Mouse (Mus musculus) heart, postnatal 0 days (tissue): ENCODE results near the gene Hist1h3c. TPM values are rescaled to one million over a fixed set of nuclear protein-coding genes. Genes with fewer than 3 reads are reported as not detected.
A peak's percentile ranks its signal among the peaks of the same experiment; 100 is the strongest.

Experiments used
- ATAC-seq: fragments of 200-750 bp; cut with Nextera tagmentation; 2 replicates; pipeline ENCODE4 v1.8.0; 2017; ENCODE audit warnings: low read depth, moderate number of reproducible peaks, moderate library complexity; ENCODE audit not compliant: insufficient read depth
- DNase-seq: peaks from one replicate; pipeline ENCODE4 v3.0.0-alpha.2; 2016; ENCODE audit warnings: low spot score
- H3K27ac ChIP-seq: fragments of 300-500 bp; sonication (generic); 2 replicates; pipeline ENCODE4 v1.5.1; 2014; ENCODE audit warnings: low read depth, mild to moderate bottlenecking
- H3K27me3 ChIP-seq: fragments of 300-500 bp; sonication (generic); 2 replicates; pipeline ENCODE4 v1.6.1; 2014; ENCODE audit warnings: low read length, mixed read lengths; ENCODE audit not compliant: control insufficient read depth, insufficient read depth
- H3K36me3 ChIP-seq: fragments of 300-500 bp; sonication (generic); replicated peaks from 2 replicates; pipeline ENCODE4 v1.6.1; 2014; ENCODE audit warnings: low read length, mixed read lengths; ENCODE audit not compliant: control insufficient read depth, insufficient read depth
- H3K4me1 ChIP-seq: fragments of 300-500 bp; sonication (generic); 2 replicates; pipeline ENCODE4 v1.6.1; 2014; ENCODE audit warnings: antibody characterized with exemption; ENCODE audit not compliant: control insufficient read depth, insufficient read depth
- H3K4me2 ChIP-seq: fragments of 300-500 bp; sonication (generic); 2 replicates; pipeline ENCODE4 v1.6.1; 2014; ENCODE audit warnings: low read depth, mild to moderate bottlenecking, low read length, moderate library complexity
- H3K4me3 ChIP-seq: fragments of 300-500 bp; sonication (generic); 2 replicates; pipeline ENCODE4 v1.5.1; 2014; ENCODE audit warnings: low read depth, low read length
- H3K9ac ChIP-seq: fragments of 300-500 bp; sonication (generic); replicated peaks from 2 replicates; pipeline ENCODE4 v1.6.1; 2014; ENCODE audit warnings: low read depth, low read length, mixed read lengths
- H3K9me3 ChIP-seq: fragments of 300-500 bp; sonication (generic); replicated peaks from 2 replicates; pipeline ENCODE4 v1.6.1; 2016; ENCODE audit warnings: low read length; ENCODE audit not compliant: control insufficient read depth
- CTCF ChIP-seq: IDR thresholded peaks from 2 replicates; pipeline ENCODE4 v1.5.1; 2016; ENCODE audit warnings: antibody characterized with exemption, control low read depth, low read depth
- EP300 ChIP-seq: IDR thresholded peaks from 2 replicates; pipeline ENCODE4 v1.6.1; 2016; ENCODE audit warnings: antibody characterized with exemption, low read depth
- WGBS: fragments of 180-500 bp; shearing (Covaris S2); extraction: QIAGEN DNeasy Blood & Tissue Kit; methylation state at CpG from one replicate; pipeline ENCODE4 v1.1.7; 2014; 5-methylcytosine and 5-hydroxymethylcytosine counted together
- polyA plus RNA-seq: library from polyadenylated mRNA; unstranded; fragments of >200 nt; fragmentation: Nextera tagmentation; extraction: Ambion mirVana; gene quantifications from 2 replicates; pipeline ENCODE4 v1.2.1, GENCODE M21; 2015
- total RNA-seq: library from RNA; depleted of rRNA; stranded (reverse); fragments of >200 nt; gene quantifications from 2 replicates; pipeline ENCODE4 v1.2.3, GENCODE M21; 2014; ENCODE audit warnings: low replicate concordance

Gene Hist1h3c
- total and polyA plus RNA-seq, 2 experiments from 2014 or later = 1.3 to 1,907 TPM

DNA sequence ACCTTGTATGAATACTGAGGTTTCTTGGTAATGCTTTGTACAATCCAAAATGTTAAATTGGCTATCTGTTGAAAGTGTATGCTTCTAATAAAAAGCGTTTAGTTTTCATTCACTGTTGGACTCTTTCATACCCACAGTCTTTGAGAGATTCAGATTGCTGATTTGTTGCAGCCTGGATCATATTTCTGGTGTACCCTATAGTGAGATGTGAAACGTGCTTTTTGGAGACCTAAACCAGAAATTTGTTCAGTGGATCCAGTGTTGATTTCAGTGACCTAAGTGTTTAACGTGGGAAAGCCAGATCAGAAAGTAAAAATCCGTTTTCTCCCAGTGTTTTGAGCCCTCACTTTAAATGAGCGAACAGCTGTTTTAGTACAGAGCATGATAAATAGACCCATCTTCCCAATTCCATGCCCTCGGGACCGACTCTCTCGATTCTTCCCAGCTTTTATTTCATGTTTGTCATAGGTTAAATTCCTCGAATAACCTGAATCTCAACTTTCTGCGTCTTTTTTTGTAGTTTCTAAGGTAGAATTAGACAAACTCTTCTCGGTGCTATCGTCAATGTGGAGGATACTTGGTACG is 5.1 kb downstream of the Hist1h3c start:
- no peak for TF ChIP-seq EP300
- TF ChIP-seq CTCF = no peak
- DNase-seq (no peak), ATAC-seq (no peak)
- Histone ChIP-seq H3K27me3 (no peaks in the 10 kb centered on the region), H3K36me3 (no peaks in the 10 kb centered on the region), H3K4me1 (peaks cover 8% of the 10 kb centered on the region; the same call in 1 of the 2 replicates), H3K9me3 (no peaks in the 10 kb centered on the region), H3K9ac (peak overlapping the region; percentile 96), H3K4me3 (peak overlapping the region; percentile 72), H3K27ac (peak overlapping the region; percentile 97), H3K4me2 (peak overlapping the region; percentile 97)
- 32% methylated on average over 13 of the region's 13 CpGs for WGBS

DNA sequence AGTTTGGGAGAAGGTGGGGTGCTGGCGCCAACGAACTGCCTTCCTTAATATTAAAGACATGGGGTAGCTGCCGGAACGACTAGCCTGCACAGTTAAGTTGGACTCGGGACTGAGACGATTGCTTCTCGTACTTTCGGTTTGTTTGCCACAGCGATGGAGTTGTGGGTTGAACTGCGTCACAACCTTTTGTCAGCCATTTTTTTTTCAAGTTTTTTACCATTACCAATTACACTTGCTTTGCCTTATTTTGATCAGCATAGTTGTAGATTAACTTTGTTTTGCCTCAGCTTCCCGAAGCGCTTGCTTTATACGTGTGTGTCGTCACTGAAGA is 5.5 kb downstream of the Hist1h3c start:
- peak overlapping the region; percentile 97 for H3K4me2 ChIP-seq
- 0% methylated on average over 14 of the region's 14 CpGs for WGBS
- H3K9ac ChIP-seq = peak overlapping the region; percentile 96
- H3K4me3 ChIP-seq = peak overlapping the region; percentile 72
- ATAC-seq (no peak), DNase-seq (no peak)
- peak overlapping the region; percentile 97 for H3K27ac ChIP-seq
- no peaks in the 10 kb centered on the region for H3K9me3 ChIP-seq
- H3K4me1 ChIP-seq = peaks cover 8% of the 10 kb centered on the region; the same call in 1 of the 2 replicates
- no peaks in the 10 kb centered on the region for H3K27me3 ChIP-seq
- TF ChIP-seq CTCF (no peak), EP300 (no peak; the same call in 1 of the 2 replicates)
- no peaks in the 10 kb centered on the region for H3K36me3 ChIP-seq

GRCm38 (mm10) chr13:23739069-23739921 is 6.1 kb downstream of the Hist1h3c start:
- H3K27me3 ChIP-seq = no peaks in the 10 kb centered on the region
- under 1% methylated on average over 39 of the region's 39 CpGs for WGBS
- DNase-seq = peak; percentile 95
- H3K27ac ChIP-seq = peak overlapping the region; percentile 97
- peak overlapping the region; percentile 96 for H3K9ac ChIP-seq
- no peaks in the 10 kb centered on the region for H3K36me3 ChIP-seq
- H3K4me1 ChIP-seq = peaks cover 8% of the 10 kb centered on the region; the same call in 1 of the 2 replicates
- ATAC-seq = peak; percentile 87
- peak; percentile 83 for TF ChIP-seq EP300
- no peak for TF ChIP-seq CTCF
- no peaks in the 10 kb centered on the region for H3K9me3 ChIP-seq
- peak overlapping the region; percentile 72 for H3K4me3 ChIP-seq
- H3K4me2 ChIP-seq = peak overlapping the region; percentile 97

DNA sequence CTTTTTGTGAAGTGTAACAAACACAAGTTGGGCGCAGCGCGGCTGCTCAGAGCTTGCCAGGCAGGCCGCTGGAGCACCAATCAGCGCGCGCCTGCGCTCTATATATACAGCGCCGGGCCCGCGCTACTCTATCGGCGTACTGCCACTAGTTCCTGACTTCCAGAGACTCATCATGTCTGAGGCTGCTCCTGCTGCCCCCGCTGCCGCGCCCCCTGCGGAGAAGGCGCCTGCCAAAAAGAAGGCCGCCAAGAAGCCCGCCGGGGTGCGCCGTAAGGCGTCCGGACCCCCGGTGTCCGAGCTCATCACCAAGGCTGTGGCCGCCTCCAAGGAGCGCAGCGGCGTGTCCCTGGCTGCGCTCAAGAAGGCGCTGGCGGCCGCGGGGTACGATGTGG is 6.7 kb downstream of the Hist1h3c start, which contains the start of gene Hist1h1c:
Gene Hist1h1c, plus strand, starts transcription at position 132 of the 392 bp plus-strand sequence.
- DNase-seq (peak; percentile 92), ATAC-seq (peak; percentile 86)
- no peaks in the 10 kb centered on the region for H3K27me3 ChIP-seq

GRCm38 (mm10) chr13:23738041-23738440 is 7.4 kb downstream of the Hist1h3c start:
- Histone ChIP-seq H3K36me3 (no peaks in the 10 kb centered on the region), H3K9me3 (no peaks in the 10 kb centered on the region), H3K27ac (peak overlapping the region; percentile 97), H3K27me3 (no peaks in the 10 kb centered on the region), H3K4me1 (peaks cover 8% of the 10 kb centered on the region; the same call in 1 of the 2 replicates), H3K9ac (peak overlapping the region; percentile 96), H3K4me3 (peak overlapping the region; percentile 72), H3K4me2 (peak overlapping the region; percentile 97)
- 23% methylated on average over 4 of the region's 4 CpGs for WGBS
- DNase-seq (no peak), ATAC-seq (no peak)
- no peak; the same call in 1 of the 2 replicates for TF ChIP-seq EP300
- no peak for TF ChIP-seq CTCF

More for the DNA sequence above, 6.7 kb downstream of the Hist1h3c start, which contains the start of gene Hist1h1c:
- TF ChIP-seq CTCF = no peak
- peak; percentile 61 for TF ChIP-seq EP300
- Histone ChIP-seq H3K4me2 (peak within 1 kb of the TSS; percentile 97), H3K4me1 (peaks cover 8% of the 10 kb centered on the region; the same call in 1 of the 2 replicates), H3K4me3 (peak within 1 kb of the TSS; percentile 72), H3K27ac (peak within 1 kb of the TSS; percentile 97), H3K9me3 (no peaks in the 10 kb centered on the region), H3K36me3 (no peaks in the 10 kb centered on the region), H3K9ac (peak within 1 kb of the TSS; percentile 96)
- under 1% methylated on average over 32 of the region's 38 CpGs for WGBS
